Mouse (Mus musculus) retina, adult 2 months (tissue): ENCODE results near the gene Psmd8.
"Not testable (repeated sequence)": the region's sequence is repeated elsewhere in the genome, so short reads cannot be mapped to it uniquely, and the experiment has no call there.

ENCODE experiments used
- DNase-seq: peaks from one replicate; pipeline ENCODE4 v3.0.0-alpha.2; 2012; ENCODE audit warnings: low read depth, low spot score

The Psmd8 gene

GRCm38 (mm10) chr7:29180077-29180853 lies at the start of gene Psmd8:
Gene Psmd8 (minus strand): TSS chr7:29180701.
- peak; percentile 94 for DNase-seq

DNA sequence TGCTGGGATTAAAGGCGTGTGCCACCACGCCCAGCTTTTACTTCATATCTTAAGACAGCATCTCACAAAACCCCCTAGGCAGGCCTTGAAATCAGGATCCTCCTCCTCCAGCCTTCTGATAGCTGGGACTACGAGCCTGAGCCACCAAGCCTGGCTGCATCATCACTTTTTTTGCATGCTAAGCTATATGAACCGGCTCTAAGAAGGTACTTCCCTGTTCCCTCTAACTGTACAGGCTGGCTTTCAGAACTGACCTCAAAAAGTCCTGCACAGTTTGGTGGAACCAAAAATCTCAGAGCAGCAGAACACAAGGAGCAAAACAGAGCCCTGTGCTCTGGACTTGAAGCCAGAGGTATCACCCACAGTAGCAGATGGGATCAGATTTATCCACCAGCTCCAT lies 47.7 kb upstream of the Psmd8 start:
- no peak for DNase-seq

GRCm38 (mm10) chr7:29225520-29225919 lies 45.0 kb upstream of the Psmd8 start:
- no peak for DNase-seq

DNA sequence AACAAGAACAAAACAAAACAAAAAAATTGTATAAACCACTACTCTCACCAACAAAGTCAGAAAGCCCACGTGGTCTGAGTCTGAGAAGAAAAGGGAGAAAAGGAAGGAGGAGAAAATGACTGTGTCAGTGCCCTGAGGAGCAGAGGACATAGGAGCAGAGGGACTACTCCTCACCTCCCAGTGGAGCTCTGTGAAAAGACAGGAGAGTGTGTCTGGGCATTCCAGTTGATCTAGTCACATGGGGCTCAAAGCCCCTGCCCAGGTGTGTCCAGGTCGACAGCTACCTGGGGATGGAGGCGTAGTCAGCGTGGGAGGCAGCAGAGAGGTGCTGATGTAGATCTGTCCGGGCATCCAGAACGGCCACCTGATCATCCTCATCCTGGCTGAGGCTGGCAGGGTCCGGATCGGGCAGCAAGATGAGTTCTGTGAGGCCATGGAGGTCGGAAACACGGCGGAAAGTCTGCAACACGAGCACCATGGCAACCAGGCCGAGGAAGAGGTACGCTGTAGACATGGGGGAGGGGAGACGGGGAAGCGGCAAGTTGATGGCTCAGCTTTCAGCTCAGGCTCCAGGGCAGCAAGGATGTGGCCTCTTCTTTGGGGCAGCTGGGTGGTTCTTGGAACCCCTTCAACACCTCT lies 44.4 kb upstream of the Psmd8 start:
- DNase-seq, result no peak

DNA sequence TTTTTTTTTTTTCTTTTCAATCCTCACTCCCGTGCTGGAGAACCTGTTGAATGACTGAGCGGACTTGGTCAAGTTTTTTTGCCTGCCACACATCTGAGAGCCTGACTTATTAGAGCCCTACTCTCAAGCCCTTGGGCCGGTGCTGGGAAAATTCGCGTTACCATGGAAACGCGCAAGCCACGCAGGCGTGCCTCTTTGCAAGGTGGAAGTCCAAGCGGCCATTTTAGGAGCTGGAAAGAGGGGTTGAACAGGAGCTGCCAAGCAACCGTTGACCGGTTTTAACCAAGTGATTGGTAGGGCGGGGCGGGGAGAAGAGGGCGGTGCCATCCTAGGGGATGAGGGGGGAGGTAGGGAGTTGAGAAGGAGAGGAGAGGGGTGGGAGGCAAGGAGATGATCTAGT lies 34.3 kb upstream of the Psmd8 start:
- DNase-seq, result no peak

GRCm38 (mm10) chr7:29214236-29214635 lies 33.7 kb upstream of the Psmd8 start:
- DNase-seq, result no peak

- DNase-seq, result no peak
These were observed 33.2 kb upstream of the Psmd8 start, which contains the start of gene Catsperg1 for GRCm38 (mm10) chr7:29213675-29214082. Gene Catsperg1 (minus strand): TSS chr7:29214035.

GRCm38 (mm10) chr7:29212775-29213560 lies 32.5 kb upstream of the Psmd8 start:
- not testable (repeated sequence) for DNase-seq

- DNase-seq, result no peak
These were observed 31.8 kb upstream of the Psmd8 start for GRCm38 (mm10) chr7:29212199-29212765.

GRCm38 (mm10) chr7:29211415-29212198 lies 31.1 kb upstream of the Psmd8 start:
- DNase-seq, result peak; percentile 36

GRCm38 (mm10) chr7:29211013-29211412 lies 30.5 kb upstream of the Psmd8 start:
- DNase-seq, result not testable (repeated sequence)

DNA sequence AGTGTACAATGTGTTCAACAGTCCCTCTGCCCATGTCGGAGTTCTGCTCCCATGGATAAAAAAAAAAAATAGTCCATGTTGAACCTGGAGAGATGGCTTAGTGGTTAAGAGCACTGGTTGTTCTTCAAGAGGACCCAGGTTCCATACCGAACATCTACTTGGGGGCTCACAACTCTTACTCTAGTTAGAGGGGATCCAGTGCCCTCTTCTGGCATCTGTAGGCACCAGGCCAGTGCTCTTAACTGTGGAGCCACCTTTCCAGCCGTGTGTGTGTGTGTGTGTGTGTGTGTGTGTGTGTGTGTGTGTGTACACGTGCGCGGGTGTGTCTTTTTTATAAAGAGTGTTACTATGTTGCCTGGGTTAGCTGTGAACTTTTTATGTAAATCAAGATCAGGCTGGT lies 22.1 kb upstream of the Psmd8 start:
- no peak for DNase-seq

DNA sequence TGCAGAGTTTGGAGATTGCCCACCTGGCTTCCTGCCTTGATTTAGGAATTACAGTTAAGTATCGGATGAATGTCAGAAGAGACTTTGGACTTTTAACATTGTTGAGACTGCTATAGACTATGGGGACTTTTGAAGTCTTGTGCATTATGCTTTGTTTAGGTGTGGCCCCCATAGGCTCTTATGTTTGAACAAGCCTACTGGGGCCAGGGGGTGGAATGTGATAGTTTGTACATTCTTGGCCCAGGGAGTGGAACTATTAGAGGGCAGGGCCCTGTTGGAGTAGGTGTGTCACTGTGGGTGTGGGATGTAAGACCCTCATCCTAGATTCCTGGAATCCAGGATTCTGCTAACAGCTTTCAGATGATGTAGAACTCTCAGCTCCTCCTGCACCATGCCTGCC lies 13.7 kb upstream of the Psmd8 start:
- DNase-seq, result not testable (repeated sequence)

DNA sequence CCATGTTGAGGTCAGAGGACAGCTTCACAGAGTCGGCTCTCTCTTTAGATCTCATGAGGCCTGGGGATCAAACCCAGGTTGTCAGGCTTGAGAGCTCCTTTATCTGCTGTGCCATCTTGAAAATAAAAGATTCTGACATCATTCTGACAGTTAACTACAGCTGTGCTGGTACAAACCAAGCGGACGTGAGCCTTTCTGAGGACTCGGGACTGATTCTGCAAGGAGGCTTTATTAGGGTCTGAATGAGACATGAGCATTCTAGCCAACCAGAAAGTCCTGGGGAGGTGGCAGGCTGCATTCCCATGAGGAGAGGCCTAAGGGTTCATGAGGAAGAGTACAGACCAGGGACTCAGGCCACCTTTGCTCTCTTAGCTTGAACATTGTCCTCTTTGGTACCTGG lies 822 bp upstream of the Psmd8 start:
- DNase-seq, result not testable (repeated sequence)

GRCm38 (mm10) chr7:29180854-29181236 lies 344 bp upstream of the Psmd8 start:
- DNase-seq, result no peak

DNA sequence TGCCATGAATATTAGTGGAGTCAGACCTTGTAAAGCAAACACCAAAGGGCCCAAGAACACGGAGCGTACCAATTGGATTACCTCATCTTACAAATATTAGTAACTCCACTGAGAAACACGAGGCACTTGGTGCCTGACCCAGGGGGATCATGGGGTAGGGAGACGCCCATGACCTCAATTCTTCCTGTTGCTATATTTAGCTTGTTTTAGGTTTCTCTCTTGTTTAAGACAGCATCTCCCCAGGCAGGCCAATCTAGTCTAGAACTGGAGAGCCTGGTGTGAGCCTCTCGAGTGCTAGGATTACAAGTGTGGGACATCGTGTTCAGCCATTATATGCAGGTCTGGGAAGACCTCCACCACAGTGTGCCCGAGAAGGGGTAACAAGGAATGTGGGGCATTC lies 1.2 kb downstream of the Psmd8 start:
- no peak for DNase-seq

- DNase-seq, result no peak
These were observed 2.4 kb downstream of the Psmd8 start for GRCm38 (mm10) chr7:29178106-29178505.

- no peak for DNase-seq
These were observed 8.0 kb downstream of the Psmd8 start for GRCm38 (mm10) chr7:29172390-29173016.

DNA sequence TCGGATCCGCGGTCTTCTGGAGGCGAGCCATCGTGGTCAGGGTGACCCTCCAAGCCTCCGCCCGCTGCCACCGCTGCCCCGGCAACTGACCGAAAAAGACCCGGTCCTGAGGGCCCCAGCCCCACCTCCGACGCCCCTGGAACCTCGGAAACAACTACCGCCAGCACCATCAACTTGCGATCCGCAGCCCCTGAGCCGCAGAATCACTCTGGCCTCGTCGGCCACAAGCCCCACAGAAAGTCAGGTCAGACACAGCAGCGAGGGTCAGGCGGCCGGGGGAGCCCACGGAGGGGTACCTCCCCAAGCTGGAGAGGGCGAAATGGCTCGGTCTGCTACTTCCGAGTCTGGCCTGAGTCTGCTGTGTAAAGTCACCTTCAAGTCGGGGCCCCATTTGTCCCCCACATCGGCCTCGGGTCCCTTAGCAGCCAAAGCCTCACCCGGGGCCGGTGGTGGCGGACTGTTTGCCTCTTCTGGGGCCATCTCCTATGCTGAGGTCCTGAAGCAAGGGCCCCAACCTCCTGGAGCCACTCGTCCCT lies 8.9 kb downstream of the Psmd8 start:
- no peak for DNase-seq

GRCm38 (mm10) chr7:29170755-29171561 lies 9.5 kb downstream of the Psmd8 start:
- DNase-seq, result no peak
